Mouse (Mus musculus) forelimb bud, embryonic 11.5 days (tissue): Measurements from ENCODE around the gene Rdx.

ENCODE experiments used
- DNase-seq: peaks from one replicate; pipeline ENCODE4 v3.0.0-alpha.2; 2012; ENCODE audit warnings: low read depth, low spot score

Rdx gene

GRCm38 (mm10) chr9:52047129-52047820 lies at the start of gene Rdx:
Gene Rdx (plus strand): TSS chr9:52047173.
- DNase-seq: peak; percentile 36

GRCm38 (mm10) chr9:52003501-52003900 lies 43.5 kb upstream of the Rdx start:
- no peak for DNase-seq

- no peak for DNase-seq
Measured at GRCm38 (mm10) chr9:52007341-52007740, 39.6 kb upstream of the Rdx start.

- no peak for DNase-seq
Measured at GRCm38 (mm10) chr9:52008511-52008910, 38.5 kb upstream of the Rdx start.

GRCm38 (mm10) chr9:52012311-52012710 lies 34.7 kb upstream of the Rdx start:
- no peak for DNase-seq

- no peak for DNase-seq
Measured at GRCm38 (mm10) chr9:52012781-52013436, 34.1 kb upstream of the Rdx start.

- no peak for DNase-seq
Measured at GRCm38 (mm10) chr9:52013900-52014455, 33.0 kb upstream of the Rdx start.

- no peak for DNase-seq
Measured at GRCm38 (mm10) chr9:52017091-52017490, 29.9 kb upstream of the Rdx start.

GRCm38 (mm10) chr9:52017824-52018223 lies 29.1 kb upstream of the Rdx start:
- no peak for DNase-seq

- no peak for DNase-seq
Measured at GRCm38 (mm10) chr9:52018505-52018904, 28.5 kb upstream of the Rdx start.

- no peak for DNase-seq
Measured at GRCm38 (mm10) chr9:52027257-52028020, 19.5 kb upstream of the Rdx start.

- no peak for DNase-seq
Measured at GRCm38 (mm10) chr9:52028521-52029405, 18.2 kb upstream of the Rdx start.

- DNase-seq: no peak
Measured at GRCm38 (mm10) chr9:52031501-52031900, 15.5 kb upstream of the Rdx start.

- no peak for DNase-seq
Measured at GRCm38 (mm10) chr9:52037493-52037892, 9.5 kb upstream of the Rdx start.

- DNase-seq: no peak
Measured at GRCm38 (mm10) chr9:52041657-52042056, 5.3 kb upstream of the Rdx start.

- no peak for DNase-seq
Measured at GRCm38 (mm10) chr9:52046686-52047085, 287 bp upstream of the Rdx start.

- DNase-seq: peak; percentile 83
Measured at GRCm38 (mm10) chr9:52047821-52048649, 1.1 kb downstream of the Rdx start.

- peak; percentile 44 for DNase-seq
Measured at GRCm38 (mm10) chr9:52048650-52049081, 1.7 kb downstream of the Rdx start.

GRCm38 (mm10) chr9:52049605-52050004 lies 2.6 kb downstream of the Rdx start:
- DNase-seq: no peak

GRCm38 (mm10) chr9:52050361-52050760 lies 3.4 kb downstream of the Rdx start:
- no peak for DNase-seq
